Mouse (Mus musculus): Measurements from ENCODE around the gene Prune1.

The Prune1 gene

GRCm38 (mm10) chr3:95301204-95301796 lies 19.4 kb upstream of the Prune1 start:
- DNase-seq, result no peak

DNA sequence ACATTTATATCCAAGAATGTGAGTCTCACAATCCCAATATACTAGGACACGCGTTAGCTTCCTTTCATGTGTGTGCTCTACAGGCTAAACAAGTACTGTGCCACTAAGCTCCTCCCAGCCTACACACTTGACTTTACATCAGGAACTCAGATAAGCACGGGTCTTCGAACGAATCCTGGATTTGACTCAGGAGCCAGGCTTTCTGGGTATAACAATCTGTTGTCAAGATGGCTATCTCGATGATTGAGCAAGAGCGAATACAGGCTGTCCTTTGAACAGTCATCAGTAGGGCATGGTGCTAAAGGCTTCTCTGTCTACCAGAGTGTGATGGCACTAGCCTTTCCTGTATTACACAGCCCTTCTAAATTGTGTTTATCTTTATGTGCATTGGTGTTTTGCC lies 16.1 kb upstream of the Prune1 start:
- no peak for DNase-seq

- peak; percentile 80 for DNase-seq
Measured at GRCm38 (mm10) chr3:95296103-95296469, 14.2 kb upstream of the Prune1 start.

DNA sequence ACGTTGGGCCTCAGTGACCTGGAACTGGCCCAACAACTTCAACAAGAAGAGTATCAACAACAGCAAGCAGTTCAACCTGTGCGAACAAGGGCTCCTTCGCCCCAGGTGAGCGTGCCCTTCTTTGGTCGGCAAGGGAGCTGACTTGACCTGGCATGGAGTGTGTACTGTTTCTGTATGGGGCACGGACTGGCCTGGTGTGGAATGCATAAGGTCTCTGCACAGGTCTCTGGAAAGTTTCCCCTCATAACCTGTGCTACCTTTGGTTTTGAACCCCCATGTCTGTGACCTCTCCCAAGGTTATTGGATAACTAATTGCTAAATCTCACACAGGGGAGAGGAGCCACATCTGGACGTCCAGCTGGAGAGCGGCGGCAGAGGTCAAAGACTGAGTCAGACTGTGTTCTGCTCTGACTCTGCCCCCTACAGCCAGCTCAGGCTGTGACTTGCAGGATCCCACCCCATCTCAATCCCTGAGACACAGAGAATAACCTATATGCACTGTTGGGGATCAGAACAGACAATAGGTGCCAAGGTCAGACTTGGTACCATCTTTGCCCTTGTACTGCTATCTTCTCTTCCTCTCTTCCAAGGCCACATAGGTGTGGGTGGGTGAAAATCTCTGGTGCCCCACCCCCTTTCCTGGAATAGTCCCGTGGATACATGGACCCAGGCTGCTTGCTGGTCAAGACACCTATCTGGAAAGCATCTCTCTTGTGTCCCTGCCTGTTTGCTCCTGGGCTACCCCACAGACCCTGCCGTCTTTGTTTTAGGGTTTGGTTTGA lies 13.6 kb upstream of the Prune1 start:
- peak; percentile 82 for DNase-seq

- DNase-seq, result no peak
Measured at GRCm38 (mm10) chr3:95294718-95295117, 12.8 kb upstream of the Prune1 start.

- no peak for DNase-seq
Measured at GRCm38 (mm10) chr3:95294316-95294715, 12.4 kb upstream of the Prune1 start.

DNA sequence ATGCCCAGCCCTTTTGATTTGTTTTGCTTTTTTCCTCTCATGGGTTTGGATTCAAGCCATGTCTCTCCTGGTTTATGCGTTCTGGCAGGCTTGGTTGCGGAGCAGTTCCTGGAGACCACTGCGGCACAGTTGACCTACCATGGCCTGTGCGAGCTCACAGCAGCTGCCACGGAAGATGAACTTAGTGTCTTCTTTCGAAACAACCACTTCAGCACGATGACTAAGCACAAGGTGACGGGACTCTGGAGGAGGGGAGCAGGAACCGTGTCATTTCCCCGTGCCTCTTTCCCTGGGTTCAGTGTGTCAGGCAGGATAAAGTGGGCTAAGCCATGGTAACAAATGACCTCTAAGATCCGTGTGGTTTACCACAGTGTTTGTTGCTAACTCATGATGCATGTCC lies 11.7 kb upstream of the Prune1 start:
- DNase-seq, result peak; percentile 80

DNA sequence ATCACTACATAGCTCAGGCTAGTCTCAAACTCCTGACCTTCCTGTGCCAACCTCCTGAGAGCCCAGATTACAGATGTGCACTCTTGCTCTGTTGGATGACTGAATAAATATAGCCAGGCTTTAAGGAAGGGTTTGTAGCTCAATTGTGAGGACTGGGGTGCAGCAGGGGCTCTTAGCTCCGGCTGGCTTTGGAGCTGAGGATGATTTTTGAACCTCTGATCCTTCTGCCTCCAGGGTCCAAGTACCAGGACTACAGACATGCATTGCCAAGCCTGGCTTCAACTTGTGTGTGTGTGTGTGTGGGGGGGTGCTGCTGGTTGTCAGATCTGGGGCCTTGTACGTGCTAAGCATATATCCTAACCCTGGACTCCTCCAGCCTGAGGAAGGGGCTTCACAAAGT lies 11.0 kb upstream of the Prune1 start:
- DNase-seq, result no peak

DNA sequence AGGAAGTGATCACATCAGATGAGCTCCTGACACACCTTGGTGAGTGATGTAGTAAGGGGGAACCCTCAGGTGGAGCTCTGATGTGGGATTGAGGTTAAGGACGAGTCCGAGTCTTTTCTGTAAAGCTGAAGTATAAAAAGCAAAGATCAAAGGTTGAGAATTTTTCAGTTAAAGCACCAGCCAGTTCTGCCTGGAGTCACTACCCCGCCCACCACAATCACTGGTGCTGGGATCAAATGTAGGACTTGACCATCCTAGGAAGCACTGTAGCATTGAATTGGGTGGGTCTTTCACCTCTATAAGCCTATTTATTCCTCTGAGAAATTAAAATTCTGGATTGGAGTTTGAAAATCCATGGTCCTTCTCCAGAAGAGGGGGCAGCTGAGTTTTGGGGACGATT lies 9.2 kb upstream of the Prune1 start:
- DNase-seq, result no peak

GRCm38 (mm10) chr3:95290156-95290555 lies 8.3 kb upstream of the Prune1 start:
- DNase-seq, result no peak

DNA sequence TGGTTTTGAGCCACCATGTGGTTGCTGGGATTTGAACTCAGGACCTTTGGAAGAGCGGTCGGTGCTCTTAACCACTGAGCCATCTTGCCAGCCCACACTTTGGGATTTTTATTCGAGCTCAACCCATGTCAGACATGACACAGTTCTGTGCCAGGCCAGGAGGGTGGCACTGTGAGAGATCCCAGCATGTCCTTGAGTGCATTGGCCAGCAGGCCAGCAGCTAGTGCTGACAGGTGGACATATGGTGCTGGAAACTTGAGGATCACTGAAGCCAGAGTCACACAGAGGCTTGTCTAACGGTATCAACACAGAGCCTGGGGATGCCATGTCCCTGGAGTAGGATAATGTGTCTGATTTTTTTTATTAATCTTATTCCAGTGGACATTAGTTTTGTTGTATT lies 7.5 kb upstream of the Prune1 start:
- DNase-seq, result no peak

DNA sequence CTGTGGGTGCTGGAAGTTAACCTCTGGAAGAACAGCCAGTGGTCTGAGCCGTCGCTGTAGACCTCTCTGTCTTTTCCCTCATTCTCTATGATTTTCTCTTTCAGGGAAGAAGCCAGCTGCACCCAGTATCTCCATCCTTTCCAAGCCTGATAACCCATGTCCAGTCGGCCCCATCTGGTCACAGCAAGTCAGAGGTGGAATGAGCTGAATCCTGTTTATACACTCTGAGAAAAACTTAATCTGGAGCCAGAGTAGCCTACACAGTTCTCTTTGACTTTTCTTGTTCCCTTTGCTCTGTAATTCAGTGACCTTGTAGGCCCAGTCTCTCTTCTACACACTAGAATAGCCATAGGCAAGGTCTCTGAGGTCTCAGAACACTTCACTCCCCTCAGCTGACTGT lies 5.7 kb upstream of the Prune1 start:
- DNase-seq, result no peak

- DNase-seq, result no peak
Measured at GRCm38 (mm10) chr3:95286510-95286909, 4.6 kb upstream of the Prune1 start.

DNA sequence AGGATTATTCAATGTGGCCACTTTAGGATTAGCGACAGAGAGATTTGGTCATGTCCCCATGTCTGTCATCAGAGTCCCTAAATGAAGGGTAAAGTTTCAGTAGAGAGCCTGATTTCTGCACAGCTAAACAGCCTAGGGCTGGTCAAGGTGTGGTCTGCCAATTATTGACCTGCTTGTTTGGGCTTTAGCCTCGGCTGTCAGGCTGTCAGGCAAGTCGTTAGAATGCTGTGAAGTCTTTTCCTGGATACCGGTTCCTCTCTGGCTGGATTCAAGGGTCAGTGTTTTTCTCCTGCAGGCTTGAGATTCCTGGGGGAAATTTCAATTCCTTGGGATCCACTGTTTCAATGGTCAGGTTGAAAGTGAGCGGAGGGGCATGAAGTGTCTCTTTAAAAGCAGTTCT lies 4.1 kb upstream of the Prune1 start:
- DNase-seq, result peak; percentile 79

- DNase-seq, result no peak
Measured at GRCm38 (mm10) chr3:95285390-95285789, 3.5 kb upstream of the Prune1 start.

- DNase-seq, result no peak
Measured at GRCm38 (mm10) chr3:95284501-95285281, 2.8 kb upstream of the Prune1 start.

- no peak for DNase-seq
Measured at GRCm38 (mm10) chr3:95284062-95284461, 2.2 kb upstream of the Prune1 start.

- no peak for DNase-seq
Measured at GRCm38 (mm10) chr3:95283589-95283941, 1.7 kb upstream of the Prune1 start.

GRCm38 (mm10) chr3:95282865-95283588 lies 1.2 kb upstream of the Prune1 start:
- peak; percentile 88 for DNase-seq

DNA sequence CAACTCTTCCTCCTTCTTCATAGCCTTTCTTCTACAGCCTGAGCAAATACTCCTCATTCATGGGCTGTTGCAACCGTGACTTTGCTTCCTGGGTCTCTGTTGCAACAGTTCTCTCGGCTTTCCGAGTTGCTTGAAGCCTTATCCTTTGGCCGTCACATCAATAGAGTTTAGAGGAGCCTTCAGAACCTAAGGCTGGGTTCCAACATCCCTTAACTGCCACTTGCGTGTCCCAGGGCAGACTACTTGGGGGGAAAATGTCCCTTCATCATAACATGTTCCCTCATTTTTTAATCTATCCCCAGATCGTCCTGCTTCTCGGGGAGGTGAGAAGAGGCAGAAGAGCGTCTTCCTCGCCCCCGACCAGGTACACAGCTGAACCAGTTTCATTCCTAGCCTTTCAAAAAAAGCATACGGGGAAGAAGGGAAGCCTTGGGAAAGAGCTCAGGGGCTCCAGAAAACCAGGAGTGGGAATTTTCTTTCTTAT lies 547 bp upstream of the Prune1 start:
- DNase-seq, result peak; percentile 60

DNA sequence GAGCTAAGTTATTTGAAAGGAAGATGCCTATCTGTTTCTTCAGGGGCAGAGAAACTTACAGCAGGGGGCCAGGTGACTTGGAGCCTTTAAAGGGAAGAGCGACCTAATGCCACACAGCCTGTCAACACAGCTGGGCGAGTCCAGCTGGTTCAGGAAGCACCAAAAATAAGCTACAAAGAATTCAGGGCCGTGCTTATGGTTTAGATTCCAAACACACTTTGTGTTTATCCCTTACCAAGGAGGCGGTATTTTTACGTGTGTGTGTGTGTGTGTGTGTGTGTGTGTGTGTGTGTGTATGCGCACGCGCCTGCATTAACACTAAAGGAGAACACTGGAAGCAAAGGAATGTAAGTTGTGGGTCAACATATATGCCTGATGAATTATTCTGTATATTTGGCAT lies 1.1 kb downstream of the Prune1 start:
- peak; percentile 56 for DNase-seq

DNA sequence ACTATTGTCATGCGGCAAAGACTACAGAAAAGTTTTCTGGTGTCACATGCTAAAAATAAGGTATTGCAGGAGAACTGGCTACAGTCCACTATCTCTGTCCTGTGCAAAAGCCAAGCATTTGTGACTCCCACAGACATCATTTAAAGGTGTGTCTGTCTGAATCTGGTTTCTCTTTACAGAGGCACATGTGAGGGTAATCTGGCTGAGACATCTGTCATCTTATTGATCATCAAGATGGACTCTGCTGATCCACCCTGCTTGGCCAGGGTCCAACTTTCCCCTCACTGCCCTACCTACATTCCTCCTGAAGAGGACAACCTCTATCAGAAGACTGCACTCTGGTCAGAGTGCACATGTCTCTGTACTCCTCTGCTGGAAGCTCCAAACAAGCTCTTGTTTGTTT lies 4.7 kb downstream of the Prune1 start:
- DNase-seq, result peak; percentile 47

DNA sequence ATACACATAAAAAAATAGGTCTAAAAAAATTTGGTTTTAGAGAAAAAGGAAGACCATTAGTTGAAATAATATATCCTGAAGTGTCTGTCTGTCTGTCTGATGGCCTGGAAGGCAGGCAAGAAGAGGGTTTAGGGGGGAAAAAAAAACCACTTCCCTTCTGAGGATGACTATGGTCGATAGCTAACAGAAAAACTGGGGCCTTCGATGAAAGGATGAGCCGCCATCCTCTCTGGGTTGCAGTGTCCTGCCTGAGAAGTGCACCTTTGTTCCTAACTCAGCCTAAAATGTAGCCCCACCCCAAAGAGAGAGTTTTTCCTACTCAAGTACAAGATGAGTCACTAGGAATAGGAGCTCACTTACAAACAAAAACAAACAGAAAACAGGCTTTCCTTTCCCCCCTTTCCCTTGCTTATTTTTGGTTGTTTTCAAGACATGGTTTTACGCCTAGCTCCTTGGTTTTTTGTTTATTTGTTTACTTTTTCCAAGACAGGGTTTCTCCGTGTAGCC lies 5.4 kb downstream of the Prune1 start:
- DNase-seq, result no peak

Measured in kidney, adult 9 months (tissue).